Comparison of ENCODE assay signal across 20 mouse cellular contexts in genomic region chr5:105477527-105477926, GRCm38 (mm10). TPM values are rescaled to one million over a fixed set of nuclear protein-coding genes. Genes with fewer than 3 reads are reported as not detected.
DNase-seq lines count a peak whose midpoint lies in the region.
"Had no signal": no experiment of that assay in that cellular context is flagged by ENCODE, and none has a peak within 500 bp of the region (broad histone marks: within the 10 kb centered on the region; RNA-seq: fewer than 3 reads in every experiment).

No protein-coding gene starts in this region.

- peaks cover 25% of the 10 kb centered on the region for H3K36me3 ChIP-seq in heart, embryonic 10.5 days

- peak; percentile 47 for DNase-seq in gastrocnemius, adult 18-20 months (ENCODE audit: low spot score)
- DNase-seq in gastrocnemius, postnatal 4 days (ENCODE audit: low spot score in 2 of 2), result no peak
- DNase-seq in heart, adult 11 months, result peak; percentile 92
- DNase-seq in heart, postnatal 36 days, result no peak
- DNase-seq in heart, embryonic 10.5 days (ENCODE audit: low spot score), result peak; percentile 62
- no peak for DNase-seq in heart, postnatal 25 days (ENCODE audit: low spot score)
- no peak for DNase-seq in urinary bladder, postnatal 14 days (ENCODE audit: low spot score)
- DNase-seq: adrenal gland, postnatal 10 days; adrenal gland, postnatal 36 days; cerebellum, adult 18-20 months; cerebellum, adult 9-10 months; cerebellum, postnatal 14 days; forebrain, postnatal 0 days; gastrocnemius, postnatal 36 days; kidney, adult 11 months; kidney, adult 8-10 months had no signal

- H3K9me3 ChIP-seq in heart, embryonic 10.5 days, result no peaks in the 10 kb centered on the region
- H3K9me3 ChIP-seq: heart, embryonic 13.5 days; hindbrain, embryonic 13.5 days; intestine, embryonic 15.5 days had no signal

- no peaks in the 10 kb centered on the region for H3K27me3 ChIP-seq in heart, embryonic 10.5 days (ENCODE audit: insufficient read depth, poor library complexity, severe bottlenecking)
- H3K27me3 ChIP-seq: heart, embryonic 13.5 days; hindbrain, embryonic 13.5 days; intestine, embryonic 15.5 days had no signal

- no peak overlapping the region for H3K4me3 ChIP-seq in heart, embryonic 10.5 days
- H3K4me3 ChIP-seq: heart, embryonic 13.5 days; hindbrain, embryonic 10.5 days; hindbrain, embryonic 13.5 days; intestine, embryonic 15.5 days had no signal

- H3K4me1 ChIP-seq in heart, embryonic 10.5 days, result no peaks in the 10 kb centered on the region
- H3K4me1 ChIP-seq: heart, embryonic 13.5 days; hindbrain, embryonic 10.5 days; intestine, embryonic 15.5 days had no signal

- WGBS in heart, embryonic 10.5 days, result 84% methylated on average over 9 of the region's 9 CpGs

- intact Hi-C loops in heart, postnatal 36 days (cut with DNase I), result no loop called here
- intact Hi-C loops in heart, postnatal 25 days (cut with DNase I), result no loop called here

- H3K27ac ChIP-seq in heart, embryonic 10.5 days, result no peak overlapping the region
- H3K27ac ChIP-seq: heart, embryonic 13.5 days; hindbrain, embryonic 10.5 days; hindbrain, embryonic 13.5 days; intestine, embryonic 15.5 days had no signal

RNA-seq across cellular contexts. Expression of gene Lrrc8c, which starts 41.7 kb away (rescaled TPM):
- total RNA-seq in gastrocnemius, adult 18-20 months (2021), result 10 to 100 TPM in 1 of 2 experiments, 1 to 10 TPM in 1; 9.3 to 10.6 TPM
- 10 to 100 TPM; 20.8 to 21.4 TPM for total RNA-seq in gastrocnemius, postnatal 4 days (2021)
- 10 to 100 TPM; 25.3 to 29.8 TPM for total RNA-seq in heart, postnatal 36 days (2021)
- 26.0 and 26.7 TPM in 2 replicates for polyA plus RNA-seq in heart, embryonic 10.5 days (2016; fragmentation: Nextera tagmentation; extraction: Ambion mirVana)
- total RNA-seq in heart, postnatal 25 days (2021), result 10 to 100 TPM; 27.6 to 31.7 TPM

Comparison
In these comparisons a context has a peak if more than half of its experiments do, and no peak if none do; other contexts are left out.
1. DNase-seq: peak in gastrocnemius, adult 18-20 months (single experiment), heart, adult 11 months (single experiment) and heart, embryonic 10.5 days (single experiment); none in gastrocnemius, postnatal 4 days (0 of 2), heart, postnatal 36 days (0 of 2), heart, postnatal 25 days (single experiment) and urinary bladder, postnatal 14 days (single experiment).